Mouse (Mus musculus) regulatory T cell (primary cell): ENCODE measurements around the gene Zfp536.
"Not testable (repeated sequence)": the region's sequence is repeated elsewhere in the genome, so short reads cannot be mapped to it uniquely, and the experiment has no call there.

Experiments
- in situ Hi-C: fragments of 300-600 bp; cut with MboI, MseI; formaldehyde crosslinking; loops from one replicate; pipeline ENCODE4 v1.15.1; 2025; ENCODE audit warnings: high pct_unique_total_duplicates

Gene Zfp536

DNA sequence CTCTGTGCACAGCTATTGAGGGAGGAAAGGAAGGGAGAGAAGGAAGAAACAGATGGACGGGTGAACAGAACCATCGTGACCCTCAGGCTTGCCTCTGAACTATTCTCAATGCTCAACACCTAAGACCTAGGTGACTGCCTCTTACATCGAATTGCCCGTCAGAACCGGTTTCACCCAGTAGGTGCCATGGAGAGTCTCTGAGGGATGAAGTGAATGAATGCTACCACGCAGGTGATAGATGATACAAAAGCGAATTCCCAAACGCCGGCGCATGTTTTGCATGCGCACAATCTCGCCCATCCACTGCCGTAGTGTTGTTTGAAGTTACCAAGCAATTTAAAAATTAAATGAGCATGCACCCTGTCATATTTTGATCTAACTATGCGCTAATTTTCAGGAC, 164.9 kb downstream of the Zfp536 start:
- in situ Hi-C loops = no loop called here

DNA sequence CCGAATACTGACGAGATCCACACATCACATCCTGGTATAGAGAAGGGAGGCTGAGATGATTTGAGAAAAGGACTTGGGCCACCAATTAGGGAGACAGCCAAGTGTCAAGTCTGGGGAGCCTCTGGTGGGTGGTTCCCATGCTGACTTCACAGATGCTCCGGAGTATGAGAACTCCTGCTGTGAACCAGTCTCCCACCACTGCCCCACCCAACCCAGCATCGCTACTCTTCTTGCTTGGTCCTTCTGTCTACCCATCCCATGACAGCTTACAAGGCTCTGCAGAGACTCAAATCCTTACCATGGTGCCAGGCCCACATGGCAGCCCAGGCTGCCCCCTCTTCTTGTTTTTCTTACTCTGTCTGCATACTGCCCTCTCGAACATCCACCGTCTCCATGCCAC, 165.5 kb downstream of the Zfp536 start:
- in situ Hi-C loops = no loop called here

DNA sequence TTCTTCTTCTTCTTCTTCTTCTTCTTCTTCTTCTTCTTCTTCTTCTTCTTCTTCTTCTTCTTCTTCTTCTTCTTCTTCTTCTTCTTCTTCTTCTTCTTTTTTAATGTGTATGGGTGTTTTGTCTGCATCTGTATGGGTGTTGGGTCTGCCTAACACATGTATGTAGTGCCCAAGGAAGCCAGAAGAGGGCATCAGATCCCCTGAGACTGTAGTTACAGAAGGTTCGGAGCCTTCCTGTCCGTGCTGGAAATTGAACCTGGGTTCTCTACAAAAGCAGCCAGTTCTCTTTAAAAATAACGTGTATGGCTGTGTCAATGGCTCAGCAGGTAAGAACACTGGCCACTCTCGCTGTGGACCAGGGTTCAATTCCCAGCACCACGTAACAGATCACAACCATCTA, 167.0 kb downstream of the Zfp536 start:
- in situ Hi-C loops = no loop called here

DNA sequence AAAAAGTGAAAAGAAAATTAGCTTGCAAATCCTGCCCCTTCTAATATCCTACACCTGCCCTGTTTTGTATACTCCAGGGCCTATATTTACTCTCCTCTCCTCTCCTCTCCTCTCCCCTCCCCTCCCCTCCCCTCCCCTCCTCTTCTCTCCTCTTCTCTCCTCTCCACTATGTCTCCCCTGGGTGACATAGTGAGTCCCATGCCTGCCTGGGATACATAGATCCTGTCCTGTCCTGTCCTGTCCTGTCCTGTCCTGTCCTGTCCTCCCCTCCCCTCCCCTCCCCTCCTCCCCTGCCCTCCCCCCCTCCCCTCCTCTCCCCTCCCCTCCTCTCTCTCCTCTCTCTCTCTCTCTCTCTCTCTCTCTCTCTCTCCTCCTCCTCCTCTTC, 169.9 kb downstream of the Zfp536 start:
- in situ Hi-C loops = not testable (repeated sequence)

DNA sequence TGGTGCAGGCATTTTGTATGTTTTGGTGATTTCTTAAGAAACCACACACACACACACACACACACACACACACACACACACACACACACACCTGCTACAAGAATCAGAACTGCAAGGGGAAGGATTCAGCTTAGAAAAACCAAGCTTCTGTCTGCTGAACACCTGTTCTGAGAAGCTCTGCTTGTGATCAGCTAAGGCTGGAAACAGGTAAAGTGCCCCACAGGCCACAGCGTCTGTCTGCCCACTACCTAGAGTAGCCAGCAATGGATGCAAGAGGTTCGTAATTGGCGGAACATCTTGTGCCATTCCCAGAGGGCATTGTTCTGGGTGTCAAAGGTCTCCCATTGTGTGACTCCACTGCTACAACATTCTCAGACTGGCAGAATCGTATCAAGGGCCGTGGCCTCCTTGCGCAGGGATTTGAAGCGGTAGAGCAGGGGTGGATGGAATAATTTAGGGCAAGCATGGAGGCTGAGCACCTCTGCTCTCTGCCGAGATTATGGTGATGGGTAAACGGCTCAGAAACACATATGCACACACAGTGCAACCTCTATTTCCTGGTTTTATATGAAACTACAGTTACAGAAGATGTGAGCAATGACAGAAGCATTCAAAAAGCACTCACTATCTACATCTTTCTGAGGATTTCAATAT, 170.4 kb downstream of the Zfp536 start:
- in situ Hi-C loops = no loop called here

DNA sequence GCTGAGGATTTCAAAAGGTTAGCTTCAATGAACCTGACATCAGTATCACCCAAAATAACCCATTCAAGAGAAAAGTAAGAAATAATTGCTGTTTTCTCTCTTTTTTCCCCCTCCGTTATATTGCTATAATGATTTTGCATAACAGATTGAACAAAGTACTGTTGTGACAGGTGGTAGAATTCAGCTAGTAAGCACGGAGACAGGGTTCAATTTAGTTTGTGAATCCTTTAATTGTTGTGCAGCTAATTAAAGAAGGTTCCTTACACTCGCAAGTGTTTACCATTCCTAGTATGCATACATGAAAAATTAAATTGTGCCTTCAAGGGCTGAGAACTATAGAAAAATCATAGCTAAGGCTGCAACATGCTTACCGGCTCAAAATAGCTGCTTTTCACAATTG, 173.1 kb downstream of the Zfp536 start:
- in situ Hi-C loops = no loop called here

DNA sequence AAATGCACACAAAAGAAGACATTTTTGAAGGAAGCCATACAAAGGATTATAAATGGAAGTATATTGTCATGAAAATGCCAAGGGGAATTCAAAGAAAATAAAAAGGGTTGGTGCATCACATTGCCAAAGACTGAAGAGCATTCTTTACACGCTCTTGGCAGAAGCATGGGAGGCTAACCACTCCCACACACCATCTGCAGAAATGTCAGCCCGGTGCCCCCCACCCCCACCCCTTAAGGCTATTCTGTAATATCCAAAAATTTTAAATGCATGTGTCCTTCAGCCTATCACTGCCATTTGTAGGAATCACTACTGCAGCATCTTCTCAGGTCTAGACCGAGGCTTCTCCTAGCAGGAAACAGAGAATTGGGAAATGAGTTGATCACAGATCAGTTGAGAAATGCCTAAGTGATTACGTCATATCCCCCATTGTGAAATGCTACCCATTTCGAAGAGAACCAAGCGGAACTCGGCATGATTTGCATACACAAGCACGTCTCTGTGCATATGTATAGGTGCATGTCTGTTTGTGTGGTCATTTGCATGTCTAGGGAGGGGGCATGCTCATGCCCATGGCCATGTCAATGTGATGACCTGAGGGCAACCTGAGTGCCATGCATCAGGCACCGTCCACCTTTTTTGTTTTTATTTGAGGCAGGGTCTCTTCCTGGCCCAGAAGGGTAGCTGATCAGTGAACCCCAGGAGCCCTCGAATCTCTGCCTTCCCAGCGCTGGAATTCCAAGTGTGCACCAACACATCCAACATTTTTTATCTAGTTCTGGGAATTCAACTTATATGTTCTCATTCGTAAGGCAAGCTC, 179.0 kb downstream of the Zfp536 start:
- in situ Hi-C loops = no loop called here

DNA sequence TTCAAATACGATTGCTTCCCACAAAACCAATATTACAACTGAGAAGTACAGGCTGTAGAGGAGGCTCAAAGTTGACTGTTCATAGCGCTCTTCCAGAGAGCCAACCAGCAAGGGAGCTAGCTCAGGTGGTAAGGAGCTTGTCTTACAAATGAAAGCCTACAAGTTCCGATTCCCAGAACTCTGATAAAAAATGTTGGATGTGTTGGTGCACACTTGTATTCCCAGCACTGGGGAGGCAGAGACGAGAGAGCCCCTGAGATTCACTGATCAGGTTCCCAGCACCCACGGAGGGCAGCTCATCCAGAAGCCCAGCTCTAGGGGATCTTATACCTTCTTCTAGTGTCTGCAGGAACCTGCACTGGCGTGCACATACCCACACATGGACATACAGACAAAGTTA, 179.9 kb downstream of the Zfp536 start:
- in situ Hi-C loops = no loop called here

DNA sequence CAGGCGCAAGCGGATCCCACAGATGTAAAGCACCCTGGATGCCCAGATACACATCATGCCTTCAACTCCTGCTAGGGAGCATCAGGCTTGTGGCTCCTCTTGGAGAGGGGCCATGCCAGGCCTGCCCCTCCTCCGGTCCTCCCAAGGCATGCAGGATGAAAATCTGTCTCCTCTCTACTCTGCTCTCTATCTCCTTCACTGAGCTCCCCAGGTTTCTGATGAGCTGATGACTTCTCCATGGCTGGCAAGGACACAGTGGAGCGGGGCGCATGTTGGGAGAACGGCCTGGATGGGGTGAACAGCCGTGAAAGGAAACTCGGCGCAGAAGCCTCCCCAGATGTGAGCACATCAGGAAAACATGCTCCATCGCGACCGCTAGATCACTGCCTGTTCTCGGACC, 186.7 kb downstream of the Zfp536 start:
- in situ Hi-C loops = no loop called here

DNA sequence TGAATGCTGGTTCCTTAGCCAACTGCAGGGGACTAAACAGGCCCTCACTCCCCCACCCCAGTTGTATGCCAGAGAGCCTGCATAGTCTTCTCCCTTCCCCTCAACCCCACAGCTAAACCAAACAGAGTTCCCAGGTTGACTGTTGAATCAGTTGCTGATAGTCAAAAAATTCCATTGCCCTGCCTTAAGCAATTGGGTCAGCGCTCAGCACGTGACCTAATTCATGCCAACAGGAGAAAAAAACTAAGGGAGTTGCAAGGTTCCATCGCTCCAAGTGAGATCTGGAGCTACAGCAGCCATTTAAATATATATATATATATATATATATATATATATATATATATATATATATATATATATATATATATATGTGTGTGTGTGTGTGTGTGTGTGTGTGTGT, 192.2 kb downstream of the Zfp536 start:
- in situ Hi-C loops = no loop called here

DNA sequence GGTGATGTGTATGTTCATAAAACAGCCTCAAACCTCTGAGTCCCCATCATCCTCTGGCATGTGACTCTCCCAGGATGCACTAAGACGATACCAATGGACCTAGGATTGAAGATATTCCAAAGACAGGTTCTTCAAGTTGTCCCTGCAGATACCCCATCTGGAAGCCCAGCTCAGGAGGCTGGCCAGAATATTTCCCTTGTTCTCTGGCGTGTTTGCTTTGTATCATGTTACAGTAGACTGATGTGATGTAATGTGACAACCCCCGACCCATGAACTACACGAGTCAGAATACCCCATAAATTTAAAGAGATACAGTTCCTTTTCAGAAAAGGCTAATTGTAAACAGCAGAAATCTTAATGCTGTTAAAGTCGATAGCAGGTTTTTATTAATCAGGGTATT, 192.9 kb downstream of the Zfp536 start:
- in situ Hi-C loops = no loop called here

DNA sequence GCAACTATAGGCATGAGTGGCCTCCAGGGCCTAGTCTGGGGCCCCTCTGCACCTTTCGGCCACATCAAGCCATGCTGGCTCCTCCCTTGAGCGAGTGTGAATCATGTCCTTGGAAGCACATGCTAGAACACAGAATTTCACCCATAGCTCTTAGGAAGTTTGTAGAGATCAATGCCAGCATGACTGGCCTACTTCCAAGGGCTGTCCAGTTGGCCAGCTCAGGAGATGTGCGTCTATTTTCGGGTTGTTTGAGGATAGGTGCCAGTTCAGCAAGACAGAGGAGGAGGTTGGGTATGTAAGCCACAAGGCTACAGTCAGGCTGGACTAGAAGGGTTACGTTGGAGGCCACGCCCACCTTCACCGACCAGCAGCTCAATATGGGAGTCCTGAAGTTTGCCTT, 201.4 kb downstream of the Zfp536 start:
- in situ Hi-C loops = no loop called here

DNA sequence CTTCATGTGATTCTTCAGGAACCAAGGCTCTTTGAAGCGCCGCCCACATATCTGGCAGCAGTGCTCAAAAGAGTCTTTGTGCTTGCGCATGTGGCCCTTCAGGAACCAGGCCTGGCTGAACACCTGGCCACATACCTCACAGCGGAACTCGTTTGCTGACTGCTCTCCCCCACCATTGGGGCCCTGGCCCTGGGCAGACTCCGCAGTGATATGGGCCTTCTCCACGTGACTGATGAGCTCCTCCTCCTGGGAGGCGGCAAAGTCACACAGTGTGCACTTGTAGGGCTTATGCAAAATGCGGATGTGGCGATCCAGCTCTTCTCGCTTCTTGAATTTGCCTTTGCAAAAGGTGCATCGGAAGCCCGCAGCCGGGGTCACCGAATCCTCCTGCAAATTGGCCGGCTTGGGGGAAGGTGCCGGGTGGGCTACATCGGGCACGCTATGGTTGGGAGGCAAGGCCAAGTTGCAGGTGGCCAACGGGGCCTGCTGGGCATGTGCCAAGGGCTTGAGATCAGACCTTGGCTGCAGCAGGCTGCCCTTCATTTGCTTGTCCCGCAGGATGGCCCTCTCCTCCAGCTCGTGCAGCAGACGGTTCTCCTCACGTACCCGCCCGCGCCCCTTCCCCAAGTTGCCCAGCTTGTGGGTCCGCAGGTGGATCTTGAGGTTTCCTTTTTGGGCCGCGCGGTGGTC, 204.5 kb downstream of the Zfp536 start:
- in situ Hi-C loops = no loop called here

DNA sequence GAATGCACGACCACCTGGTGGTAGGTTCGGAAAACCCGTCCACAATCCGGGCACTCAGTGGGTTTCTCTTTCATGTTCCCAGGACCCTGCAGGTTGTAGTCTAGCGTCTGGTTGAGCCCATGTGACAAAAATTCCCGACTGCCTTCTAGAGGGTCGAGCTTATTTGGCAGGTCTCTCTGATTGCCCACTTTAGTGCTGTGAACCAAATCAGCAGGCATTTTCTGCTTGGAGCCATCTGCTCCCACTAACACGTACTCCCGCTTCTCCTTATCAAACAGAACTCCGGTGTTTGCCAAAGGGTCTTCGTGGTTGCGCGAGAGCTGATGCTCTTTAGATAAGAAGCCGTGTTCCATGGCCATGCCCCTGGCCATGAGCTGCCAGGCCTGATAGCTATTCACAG, 205.4 kb downstream of the Zfp536 start:
- in situ Hi-C loops = no loop called here

DNA sequence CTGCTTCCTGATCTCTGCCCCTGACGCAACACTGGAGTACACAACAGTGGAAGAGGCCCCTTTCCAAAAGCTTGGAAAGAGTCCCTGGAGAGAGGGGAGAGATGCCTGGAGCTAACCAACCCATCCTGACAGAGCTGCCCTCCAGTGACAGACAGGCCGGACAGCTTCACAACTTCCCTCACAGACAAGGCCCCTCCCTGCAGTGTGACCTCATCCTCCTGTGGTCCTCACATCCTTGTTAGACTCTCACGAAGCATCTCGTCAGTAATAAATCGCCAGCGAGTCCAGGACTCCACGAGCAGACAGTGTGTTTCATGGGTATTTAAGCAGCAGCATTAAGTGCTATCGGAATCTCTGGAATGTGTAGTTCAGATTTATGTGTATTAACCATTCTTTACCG, 207.4 kb downstream of the Zfp536 start:
- in situ Hi-C loops = no loop called here

DNA sequence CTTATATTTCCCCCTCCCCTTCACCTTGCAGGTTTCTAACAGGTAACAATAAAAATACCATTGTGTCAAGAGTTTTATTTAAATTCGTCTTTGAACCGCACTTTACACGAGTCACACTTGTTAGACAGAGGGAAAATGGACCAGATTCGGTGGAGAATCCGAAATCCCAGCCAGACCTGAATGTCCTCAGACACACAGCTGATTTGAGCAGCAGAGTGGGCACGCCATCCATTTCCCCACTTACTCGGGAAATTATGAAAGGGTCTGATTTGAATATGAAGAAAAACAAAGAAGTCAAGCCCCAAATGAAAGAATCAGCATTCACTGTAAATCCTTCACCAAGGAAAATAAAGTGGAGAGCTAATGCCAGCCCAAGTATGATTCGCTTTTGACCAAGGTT, 208.1 kb downstream of the Zfp536 start:
- in situ Hi-C loops = no loop called here

DNA sequence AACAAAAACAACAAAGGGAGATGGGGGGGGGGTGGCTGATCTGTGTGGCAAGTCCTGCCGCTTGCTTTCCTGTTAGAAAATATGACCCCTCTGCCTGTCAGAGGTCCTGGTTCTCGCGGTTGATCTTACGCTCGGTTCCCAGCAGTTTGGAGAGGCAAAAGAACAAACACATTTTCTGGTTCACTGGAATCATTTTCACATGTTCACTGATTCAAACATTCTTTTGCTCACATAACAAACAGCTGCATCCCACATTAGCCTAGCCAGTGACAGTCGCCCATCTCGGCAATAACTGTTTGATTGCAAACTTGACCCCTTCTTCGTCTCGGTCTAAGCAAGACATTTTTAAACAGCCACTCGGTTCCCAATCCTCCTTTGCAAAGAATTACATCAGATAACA, 208.8 kb downstream of the Zfp536 start:
- in situ Hi-C loops = no loop called here

DNA sequence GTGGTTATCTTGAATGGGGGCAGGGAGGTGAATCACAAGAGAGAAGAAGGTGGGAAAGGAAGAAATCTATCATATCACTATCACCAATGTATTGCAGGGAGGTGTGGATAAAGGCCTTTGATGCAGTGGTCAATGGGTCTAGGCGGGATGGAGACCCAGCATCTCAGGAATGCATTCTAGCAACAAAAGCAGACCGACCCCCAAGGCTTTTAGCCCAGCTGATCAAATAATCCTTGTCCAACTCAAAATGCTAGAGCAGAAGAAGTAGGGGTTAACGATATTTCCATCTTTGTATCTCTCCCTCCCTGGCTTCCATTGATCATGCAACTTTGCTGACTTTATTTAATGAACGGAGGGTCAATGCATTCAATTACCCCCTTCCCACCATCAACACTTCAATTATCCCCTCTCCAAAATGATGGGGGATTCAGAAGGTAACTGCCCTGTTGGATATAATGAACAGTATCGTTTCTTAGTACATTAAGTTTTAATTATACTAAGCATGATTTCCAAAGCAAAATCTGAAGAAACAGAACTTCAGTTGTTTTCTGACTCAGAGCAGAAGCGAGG, 209.5 kb downstream of the Zfp536 start:
- in situ Hi-C loops = no loop called here

DNA sequence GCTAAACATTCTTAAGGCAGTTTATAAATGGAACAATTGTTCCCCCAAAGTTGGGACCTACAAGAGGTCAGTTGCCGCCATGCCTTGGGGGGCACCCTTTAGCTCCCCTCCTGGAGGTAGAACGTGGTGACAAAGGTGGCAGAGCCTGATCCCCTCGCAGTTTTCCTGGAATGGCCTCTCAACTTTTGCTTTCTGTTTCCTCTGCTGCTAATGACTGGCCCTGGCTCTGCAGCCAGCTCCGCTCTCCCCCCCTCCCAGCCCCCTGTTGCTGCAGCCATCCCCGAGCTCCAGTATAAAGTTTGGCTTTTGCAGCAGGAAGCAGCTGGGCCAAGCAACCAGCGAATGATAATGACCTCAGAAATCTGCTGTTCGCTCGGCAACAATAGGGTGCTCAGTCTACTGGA, 210.3 kb downstream of the Zfp536 start:
- in situ Hi-C loops = no loop called here

DNA sequence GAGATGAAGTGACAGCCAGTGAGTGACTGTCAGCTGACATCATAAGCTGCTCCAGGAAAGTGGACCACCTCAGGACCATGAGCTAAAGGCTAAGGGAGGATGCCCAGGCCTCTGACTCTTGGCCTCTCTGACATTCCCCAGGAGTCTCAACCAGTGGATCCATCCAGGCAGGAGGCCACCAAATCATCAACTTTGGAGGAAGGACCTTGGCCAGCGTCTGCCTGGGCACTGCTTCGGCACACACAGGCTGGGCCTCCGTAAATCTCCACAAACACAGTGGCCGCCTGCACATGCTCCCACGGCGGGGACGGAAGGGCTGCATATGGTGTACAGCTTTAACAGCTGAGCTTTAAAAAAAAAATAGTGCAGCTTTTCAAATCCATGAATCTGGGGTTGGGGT, 210.9 kb downstream of the Zfp536 start:
- in situ Hi-C loops = no loop called here

DNA sequence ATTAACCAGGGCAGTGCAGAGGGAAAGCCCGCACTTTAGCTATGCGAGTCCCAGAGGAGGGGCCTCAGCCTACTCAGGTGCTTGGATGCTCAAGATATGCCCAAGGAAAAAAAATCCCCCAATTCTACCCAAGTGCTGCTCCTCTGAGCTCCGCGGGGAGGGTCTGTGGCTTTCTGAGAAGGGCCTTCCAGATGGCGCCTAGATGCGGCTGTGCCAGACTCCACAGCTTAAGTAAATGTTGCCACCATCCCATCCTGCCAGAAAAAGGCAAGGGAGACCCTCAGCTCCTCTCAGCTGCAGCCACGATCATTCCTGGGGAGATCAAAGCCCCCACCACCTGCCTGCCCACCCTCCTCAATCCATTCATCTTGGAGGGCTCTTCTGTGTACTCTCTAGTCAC, 212.9 kb downstream of the Zfp536 start:
- in situ Hi-C loops = no loop called here

DNA sequence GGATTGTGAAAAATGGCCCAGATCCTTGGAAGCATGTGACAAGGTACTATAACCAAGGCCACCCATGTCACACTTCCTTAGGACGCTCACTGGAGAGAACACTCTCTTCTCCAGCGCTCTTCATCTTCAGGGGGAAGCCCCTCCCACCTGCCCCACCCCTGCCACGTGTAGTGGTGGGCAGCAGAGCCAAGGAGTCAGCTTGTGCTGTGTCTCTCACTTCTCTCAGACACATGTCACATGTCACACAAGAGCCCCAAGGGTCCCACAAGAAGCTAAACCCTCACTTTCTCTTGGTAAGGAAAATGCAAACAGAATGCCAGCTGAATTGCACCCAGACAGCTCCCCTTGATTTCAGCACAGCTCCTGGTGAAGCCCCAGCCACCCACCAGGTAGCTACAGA, 213.6 kb downstream of the Zfp536 start:
- in situ Hi-C loops = no loop called here

DNA sequence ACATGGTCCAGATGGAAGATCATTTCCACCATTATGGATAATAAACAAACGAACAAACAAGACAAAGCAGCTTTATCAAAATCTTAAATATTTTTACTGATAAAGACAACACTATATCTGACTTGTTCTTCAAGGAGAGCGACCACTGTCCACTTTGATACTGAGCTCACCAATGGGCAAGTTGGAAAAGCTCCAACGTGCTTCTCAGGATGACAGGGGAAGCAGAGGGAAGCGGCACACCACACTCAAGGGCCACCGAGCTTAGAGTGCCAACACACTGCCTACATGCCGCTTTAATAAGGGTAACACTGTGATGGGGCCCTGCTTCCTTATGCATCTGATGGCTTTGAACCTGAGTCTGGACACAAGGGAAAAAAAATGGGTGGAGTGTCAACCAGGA, 214.1 kb downstream of the Zfp536 start:
- in situ Hi-C loops = no loop called here
